ENCODE assay signal across 15 mouse cellular contexts in genomic region chr15:80928811-80929355, GRCm38 (mm10). TPM values are rescaled to one million over a fixed set of nuclear protein-coding genes. Genes with fewer than 3 reads are reported as not detected.
DNase-seq lines count a peak whose midpoint lies in the region; ATAC-seq and TF ChIP-seq lines count a peak whose summit lies in the region.
"Had no signal": no experiment of that assay in that cellular context is flagged by ENCODE, and none has a peak within 500 bp of the region (broad histone marks: within the 10 kb centered on the region; RNA-seq: fewer than 3 reads in every experiment).

No protein-coding gene starts in this region.

- no peak for ATAC-seq in stomach, embryonic 16.5 days (ENCODE audit: insufficient read depth, low FRiP score)
- no peak for ATAC-seq in stomach, postnatal 0 days (ENCODE audit: low FRiP score, low TSS enrichment)
- ATAC-seq in embryonic facial prominence, embryonic 14.5 days (ENCODE audit: low read depth) = peak; percentile 16; the same call in 1 of the 2 replicates
- ATAC-seq in hindbrain, embryonic 12.5 days (ENCODE audit: low FRiP score) = no peak
- ATAC-seq: activated CD4-positive, CD25-positive, alpha-beta regulatory T cell, adult 4 months; intestine, embryonic 16.5 days had no signal

- H3K4me1 ChIP-seq in stomach, embryonic 16.5 days (ENCODE audit: control insufficient read depth, insufficient read depth, low read length) = no peaks in the 10 kb centered on the region
- H3K4me1 ChIP-seq in stomach, postnatal 0 days (replicated peaks; ENCODE audit: control insufficient read depth, insufficient read depth) = no peaks in the 10 kb centered on the region
- H3K4me1 ChIP-seq in embryonic facial prominence, embryonic 14.5 days (ENCODE audit: control insufficient read depth, insufficient read depth, low read length) = no peaks in the 10 kb centered on the region
- no peaks in the 10 kb centered on the region for H3K4me1 ChIP-seq in hindbrain, embryonic 12.5 days

- no peak overlapping the region for H3K4me2 ChIP-seq in stomach, embryonic 16.5 days (ENCODE audit: low read depth, low read length)
- no peak overlapping the region for H3K4me2 ChIP-seq in stomach, postnatal 0 days (replicated peaks; ENCODE audit: low read depth)
- H3K4me2 ChIP-seq in embryonic facial prominence, embryonic 14.5 days (ENCODE audit: low read depth, low read length) = no peak overlapping the region
- H3K4me2 ChIP-seq in hindbrain, embryonic 12.5 days (replicated peaks) = no peak overlapping the region
- H3K4me2 ChIP-seq: limb, embryonic 15.5 days; midbrain, embryonic 12.5 days had no signal

- no peaks in the 10 kb centered on the region for H3K9me3 ChIP-seq in stomach, embryonic 16.5 days (replicated peaks; ENCODE audit: control insufficient read depth, low read length)
- H3K9me3 ChIP-seq in stomach, postnatal 0 days (ENCODE audit: control insufficient read depth, low read length) = no peaks in the 10 kb centered on the region
- H3K9me3 ChIP-seq in embryonic facial prominence, embryonic 14.5 days (ENCODE audit: control insufficient read depth, low read length) = no peaks in the 10 kb centered on the region
- H3K9me3 ChIP-seq in hindbrain, embryonic 12.5 days (replicated peaks) = no peaks in the 10 kb centered on the region
- H3K9me3 ChIP-seq: forebrain, embryonic 10.5 days; limb, embryonic 15.5 days; midbrain, embryonic 12.5 days had no signal

- no peaks in the 10 kb centered on the region for H3K27me3 ChIP-seq in stomach, embryonic 16.5 days (ENCODE audit: control insufficient read depth, insufficient read depth, low read length)
- H3K27me3 ChIP-seq in stomach, postnatal 0 days (ENCODE audit: control insufficient read depth, insufficient read depth, low read length) = no peaks in the 10 kb centered on the region
- no peaks in the 10 kb centered on the region for H3K27me3 ChIP-seq in embryonic facial prominence, embryonic 14.5 days (replicated peaks; ENCODE audit: control insufficient read depth, insufficient read depth, low read length)
- no peaks in the 10 kb centered on the region for H3K27me3 ChIP-seq in hindbrain, embryonic 12.5 days
- H3K27me3 ChIP-seq: limb, embryonic 15.5 days; midbrain, embryonic 12.5 days had no signal

- H3K27ac ChIP-seq in gastrocnemius, adult 2 months = no peak overlapping the region
- peak overlapping the region; percentile 52; the same call in 1 of the 2 replicates for H3K27ac ChIP-seq in stomach, embryonic 16.5 days (ENCODE audit: low read length)
- H3K27ac ChIP-seq in stomach, postnatal 0 days (replicated peaks) = no peak overlapping the region; the same call in 1 of the 2 replicates
- no peak overlapping the region for H3K27ac ChIP-seq in embryonic facial prominence, embryonic 14.5 days (replicated peaks; ENCODE audit: low read depth, low read length)
- H3K27ac ChIP-seq in hindbrain, embryonic 12.5 days = no peak overlapping the region
- H3K27ac ChIP-seq: forebrain, embryonic 10.5 days; kidney, postnatal 0 days; limb, embryonic 15.5 days; midbrain, embryonic 12.5 days had no signal

- WGBS in stomach, embryonic 16.5 days = 81% methylated on average over 20 of the region's 20 CpGs
- 64% methylated on average over 20 of the region's 20 CpGs for WGBS in stomach, postnatal 0 days
- 78% methylated on average over 20 of the region's 20 CpGs for WGBS in embryonic facial prominence, embryonic 14.5 days
- 86% methylated on average over 20 of the region's 20 CpGs for WGBS in hindbrain, embryonic 12.5 days

- DNase-seq in gastrocnemius, adult 2 months = peak; percentile 50
- DNase-seq in gastrocnemius, adult 18-20 months (ENCODE audit: low spot score) = no peak
- no peak for DNase-seq in stomach, postnatal 0 days (ENCODE audit: low spot score)
- no peak for DNase-seq in embryonic facial prominence, embryonic 14.5 days (ENCODE audit: low spot score)
- peak; percentile 46 for DNase-seq in thymus, postnatal 4 days
- DNase-seq in cerebellum, postnatal 36 days = no peak
- DNase-seq: cerebellum, postnatal 14 days had no signal

- no peak for TF ChIP-seq EP300 in stomach, postnatal 0 days (optimal IDR thresholded peaks at IDR 0.05)

- no peak overlapping the region for H3K4me3 ChIP-seq in gastrocnemius, adult 2 months
- no peak overlapping the region for H3K4me3 ChIP-seq in stomach, embryonic 16.5 days (replicated peaks; ENCODE audit: low read length)
- no peak overlapping the region for H3K4me3 ChIP-seq in stomach, postnatal 0 days (ENCODE audit: low read depth, low read length)
- H3K4me3 ChIP-seq in embryonic facial prominence, embryonic 14.5 days (ENCODE audit: low read depth, low read length) = no peak overlapping the region
- no peak overlapping the region for H3K4me3 ChIP-seq in hindbrain, embryonic 12.5 days
- H3K4me3 ChIP-seq: forebrain, embryonic 10.5 days; limb, embryonic 15.5 days; midbrain, embryonic 12.5 days had no signal

- TF ChIP-seq CTCF in gastrocnemius, adult 2 months (IDR thresholded peaks at IDR 0.05) = no peak
- no peak for TF ChIP-seq CTCF in stomach, postnatal 0 days (IDR thresholded peaks at IDR 0.05; ENCODE audit: low read depth)

- intact Hi-C loops in gastrocnemius, adult 2 months (cut with DNase I) = no loop called here

- peaks cover 8% of the 10 kb centered on the region for H3K36me3 ChIP-seq in stomach, embryonic 16.5 days (ENCODE audit: control insufficient read depth, insufficient read depth, low read length)
- H3K36me3 ChIP-seq in stomach, postnatal 0 days (ENCODE audit: control insufficient read depth, insufficient read depth, low read length) = peaks cover 23% of the 10 kb centered on the region
- H3K36me3 ChIP-seq in embryonic facial prominence, embryonic 14.5 days (ENCODE audit: control insufficient read depth, insufficient read depth, low read length) = peaks cover 74% of the 10 kb centered on the region
- H3K36me3 ChIP-seq in hindbrain, embryonic 12.5 days = peaks cover 64% of the 10 kb centered on the region

- no peak overlapping the region for H3K9ac ChIP-seq in stomach, embryonic 16.5 days (ENCODE audit: low read length)
- H3K9ac ChIP-seq in stomach, postnatal 0 days (ENCODE audit: low read length) = no peak overlapping the region
- no peak overlapping the region for H3K9ac ChIP-seq in embryonic facial prominence, embryonic 14.5 days (ENCODE audit: low read depth, low read length)
- no peak overlapping the region for H3K9ac ChIP-seq in hindbrain, embryonic 12.5 days
- H3K9ac ChIP-seq: limb, embryonic 15.5 days; midbrain, embryonic 12.5 days had no signal

RNA-seq across cellular contexts. Expression of gene Adsl, which starts 19.4 kb away (rescaled TPM):
- total RNA-seq in gastrocnemius, adult 2 months (2021) = 100 to 1,000 TPM; 173 to 178 TPM
- total RNA-seq in gastrocnemius, adult 18-20 months (2021) = 100 to 1,000 TPM; 159 to 170 TPM
- polyA plus RNA-seq in stomach, embryonic 16.5 days (2015; fragmentation: Nextera tagmentation; extraction: Ambion mirVana) = 164 and 166 TPM in 2 replicates
- polyA plus RNA-seq in stomach, postnatal 0 days (2015; fragmentation: Nextera tagmentation; extraction: Ambion mirVana) = 77.0 and 79.7 TPM in 2 replicates
- polyA plus RNA-seq in embryonic facial prominence, embryonic 14.5 days (2014; fragmentation: Nextera tagmentation; extraction: Ambion mirVana) = 99.5 and 111 TPM in 2 replicates
- polyA plus RNA-seq in hindbrain, embryonic 12.5 days (2016; fragmentation: Nextera tagmentation; extraction: Ambion mirVana) = 114 and 117 TPM in 2 replicates

RNA-seq across cellular contexts. Expression of gene Sgsm3, which starts 48.7 kb away (rescaled TPM):
- total RNA-seq in gastrocnemius, adult 2 months (2021) = 10 to 100 TPM; 16.9 to 20.4 TPM
- total RNA-seq in gastrocnemius, adult 18-20 months (2021) = 10 to 100 TPM; 17.3 to 19.2 TPM
- polyA plus RNA-seq in stomach, embryonic 16.5 days (2015; fragmentation: Nextera tagmentation; extraction: Ambion mirVana) = 55.9 and 73.5 TPM in 2 replicates
- polyA plus RNA-seq in stomach, postnatal 0 days (2015; fragmentation: Nextera tagmentation; extraction: Ambion mirVana) = 44.8 and 49.4 TPM in 2 replicates
- 23.8 and 24.9 TPM in 2 replicates for polyA plus RNA-seq in embryonic facial prominence, embryonic 14.5 days (2014; fragmentation: Nextera tagmentation; extraction: Ambion mirVana)
- polyA plus RNA-seq in hindbrain, embryonic 12.5 days (2016; fragmentation: Nextera tagmentation; extraction: Ambion mirVana) = 43.1 and 46.4 TPM in 2 replicates

Comparison
In these comparisons a context has a peak if more than half of its experiments do, and no peak if none do; other contexts are left out.
1. DNase-seq: peak in gastrocnemius, adult 2 months (single experiment) and thymus, postnatal 4 days (single experiment); none in gastrocnemius, adult 18-20 months (single experiment), stomach, postnatal 0 days (single experiment), embryonic facial prominence, embryonic 14.5 days (single experiment) and cerebellum, postnatal 36 days (0 of 2).